Comparison of ENCODE assay signal across 14 mouse cellular contexts in genomic region chr1:191992040-191992780, GRCm38 (mm10). TPM values are rescaled to one million over a fixed set of nuclear protein-coding genes. Genes with fewer than 3 reads are reported as not detected.
DNase-seq lines count a peak whose midpoint lies in the region; ATAC-seq and TF ChIP-seq lines count a peak whose summit lies in the region.
"Had no signal": no experiment of that assay in that cellular context is flagged by ENCODE, and none has a peak within 500 bp of the region (broad histone marks: within the 10 kb centered on the region; RNA-seq: fewer than 3 reads in every experiment).

No protein-coding gene starts in this region.

- H3K9ac ChIP-seq in heart, embryonic 11.5 days (ENCODE audit: low read depth, low read length): peak overlapping the region; percentile 22; the same call in 1 of the 2 replicates
- H3K9ac ChIP-seq in lung, embryonic 16.5 days (ENCODE audit: low read length): no peak overlapping the region
- H3K9ac ChIP-seq: limb, embryonic 12.5 days; neural tube, embryonic 12.5 days had no signal

- no peaks in the 10 kb centered on the region for H3K9me3 ChIP-seq in heart, embryonic 11.5 days (replicated peaks; ENCODE audit: control insufficient read depth, low read length)
- H3K9me3 ChIP-seq in lung, embryonic 16.5 days (ENCODE audit: control insufficient read depth, low read length): 0 out of 2 replicates have a peak, but pooled peaks cover 2% of the 10 kb centered on the region
- H3K9me3 ChIP-seq: limb, embryonic 12.5 days; neural tube, embryonic 12.5 days had no signal

- no peak overlapping the region for H3K4me3 ChIP-seq in heart, embryonic 11.5 days (ENCODE audit: low read depth, low read length)
- no peak overlapping the region for H3K4me3 ChIP-seq in layer of hippocampus, adult 2 months
- H3K4me3 ChIP-seq in cortical plate, adult 2 months (ENCODE audit: insufficient read depth, low read length): no peak overlapping the region
- no peak overlapping the region for H3K4me3 ChIP-seq in lung, embryonic 16.5 days (ENCODE audit: low read length)
- H3K4me3 ChIP-seq: limb, embryonic 12.5 days; megakaryocyte, embryonic 14.5 days; neural tube, embryonic 12.5 days had no signal

- ATAC-seq in heart, embryonic 11.5 days (replicated peaks; ENCODE audit: insufficient number of reproducible peaks, low FRiP score, low TSS enrichment): no peak
- no peak for ATAC-seq in lung, embryonic 16.5 days (ENCODE audit: low read depth)

- H3K4me1 ChIP-seq in heart, embryonic 11.5 days (ENCODE audit: control insufficient read depth, insufficient read depth, low read length): peaks cover 14% of the 10 kb centered on the region
- no peaks in the 10 kb centered on the region for H3K4me1 ChIP-seq in cortical plate, adult 2 months (ENCODE audit: control insufficient read depth, insufficient read depth, low read length)
- H3K4me1 ChIP-seq in lung, embryonic 16.5 days (replicated peaks; ENCODE audit: control insufficient read depth, insufficient read depth, low read length): no peaks in the 10 kb centered on the region; the same call in 1 of the 2 replicates
- H3K4me1 ChIP-seq: limb, embryonic 12.5 days; neural tube, embryonic 12.5 days had no signal

- 55% methylated on average over 7 of the region's 7 CpGs for WGBS in heart, embryonic 11.5 days (ENCODE audit: insufficient replicate concordance)
- 44% methylated on average over 7 of the region's 7 CpGs for WGBS in lung, embryonic 16.5 days

- TF ChIP-seq POLR2A in cortical plate, adult 2 months (IDR thresholded peaks at IDR 0.05; ENCODE audit: extremely low read depth, insufficient read depth, low read length): no peak

- DNase-seq in heart, adult 9 months (ENCODE audit: low spot score in 2 of 2): no peak
- no peak for DNase-seq in layer of hippocampus, adult 2 months (ENCODE audit: low spot score in 2 of 2)
- no peak for DNase-seq in layer of hippocampus, adult 8-10 months (ENCODE audit: low spot score in 2 of 2)
- no peak for DNase-seq in left cerebral cortex, adult 8-10 months (ENCODE audit: low spot score in 2 of 2)
- DNase-seq in gastrocnemius, postnatal 10 days: no peak
- DNase-seq: gastrocnemius, postnatal 36 days; thymus, adult 2 months had no signal

- H3K4me2 ChIP-seq in heart, embryonic 11.5 days: no peak overlapping the region
- H3K4me2 ChIP-seq in lung, embryonic 16.5 days (ENCODE audit: low read depth, low read length): no peak overlapping the region
- H3K4me2 ChIP-seq: limb, embryonic 12.5 days; neural tube, embryonic 12.5 days had no signal

- no peaks in the 10 kb centered on the region for H3K27me3 ChIP-seq in heart, embryonic 11.5 days (ENCODE audit: control insufficient read depth, insufficient read depth, low read length)
- no peaks in the 10 kb centered on the region for H3K27me3 ChIP-seq in lung, embryonic 16.5 days (ENCODE audit: control insufficient read depth, insufficient read depth, low read depth, low read length)
- H3K27me3 ChIP-seq: limb, embryonic 12.5 days; megakaryocyte, embryonic 14.5 days; neural tube, embryonic 12.5 days had no signal

- no peak for TF ChIP-seq CTCF in layer of hippocampus, adult 2 months (conservative IDR thresholded peaks at IDR 0.05)
- TF ChIP-seq CTCF in cortical plate, adult 2 months (IDR thresholded peaks at IDR 0.05; ENCODE audit: extremely low read depth, insufficient read depth, low read length): no peak

- no peak overlapping the region for H3K27ac ChIP-seq in heart, embryonic 11.5 days (ENCODE audit: low read depth, low read length)
- peak overlapping the region; percentile 82 for H3K27ac ChIP-seq in layer of hippocampus, adult 2 months
- H3K27ac ChIP-seq in cortical plate, adult 2 months (ENCODE audit: insufficient read depth, low read length): peak overlapping the region; percentile 39
- H3K27ac ChIP-seq in lung, embryonic 16.5 days (ENCODE audit: low read length): peak overlapping the region; percentile 11
- H3K27ac ChIP-seq: limb, embryonic 12.5 days; neural tube, embryonic 12.5 days had no signal

- H3K36me3 ChIP-seq in heart, embryonic 11.5 days (ENCODE audit: control insufficient read depth, insufficient read depth, low read length): no peaks in the 10 kb centered on the region
- peaks cover 3% of the 10 kb centered on the region; the same call in 1 of the 2 replicates for H3K36me3 ChIP-seq in lung, embryonic 16.5 days (ENCODE audit: control insufficient read depth, insufficient read depth, low read length)
- H3K36me3 ChIP-seq: neural tube, embryonic 12.5 days had no signal

RNA-seq across cellular contexts. Expression of gene Rd3, which starts 15.0 kb away (rescaled TPM):
- 1.0 and 1.3 TPM in 2 replicates for polyA plus RNA-seq in heart, embryonic 11.5 days (2014; fragmentation: Nextera tagmentation; extraction: Ambion mirVana)
- total RNA-seq in layer of hippocampus, adult 2 months (2021): under 1 TPM; 0.33 to 0.44 TPM
- under 1 TPM in 3 of 4 experiments, not detected in 1; 0.11 to 0.45 (median 0.19) TPM for total RNA-seq in layer of hippocampus, adult 8-10 months (2022)
- 0.23 and 0.52 TPM in 2 replicates for polyA plus RNA-seq in cortical plate, adult 2 months (2012; rRNA removed)
- polyA plus RNA-seq in lung, embryonic 16.5 days (2015; fragmentation: Nextera tagmentation; extraction: Ambion mirVana): 2.9 and 3.8 TPM in 2 replicates
- total RNA-seq in left cerebral cortex, adult 8-10 months (2022): under 1 TPM; 0.09 to 0.42 (median 0.27) TPM
- under 1 TPM in 1 of 2 experiments, not detected in 1; 0.20 TPM for total RNA-seq in gastrocnemius, postnatal 10 days (2021)
- total RNA-seq: common myeloid progenitor, adult 5-6 weeks had no signal
